Mouse (Mus musculus): ENCODE results near the gene Limd1. TPM values are rescaled to one million over a fixed set of nuclear protein-coding genes. Genes with fewer than 3 reads are reported as not detected.

Gene Limd1
- total RNA-seq, 2 experiments from 2014 or later, result 31.5 to 41.1 TPM

- Histone ChIP-seq H3K27ac (peak overlapping the region; percentile 81), H3K4me3 (peak overlapping the region; percentile 16)
- DNase-seq, result peak; percentile 57
- TF ChIP-seq CTCF (IDR thresholded peaks at IDR 0.05), result no peak
- intact Hi-C loops (cut with DNase I), result loop anchor here (5.0 kb wide), 1 partner anchor 40 kb away; no protein-coding TSS in a partner anchor
Observed at GRCm38 (mm10) chr9:123467141-123467620, 11.3 kb upstream of the Limd1 start.

- Histone ChIP-seq H3K4me3 (no peak overlapping the region), H3K27ac (peak overlapping the region; percentile 68)
- no peak for DNase-seq
- TF ChIP-seq CTCF (IDR thresholded peaks at IDR 0.05), result no peak
- intact Hi-C loops (cut with DNase I), result loop anchor here (5.0 kb wide), 1 partner anchor 39 kb away; no protein-coding TSS in a partner anchor
Observed at GRCm38 (mm10) chr9:123468406-123469085, 10.0 kb upstream of the Limd1 start.

DNA sequence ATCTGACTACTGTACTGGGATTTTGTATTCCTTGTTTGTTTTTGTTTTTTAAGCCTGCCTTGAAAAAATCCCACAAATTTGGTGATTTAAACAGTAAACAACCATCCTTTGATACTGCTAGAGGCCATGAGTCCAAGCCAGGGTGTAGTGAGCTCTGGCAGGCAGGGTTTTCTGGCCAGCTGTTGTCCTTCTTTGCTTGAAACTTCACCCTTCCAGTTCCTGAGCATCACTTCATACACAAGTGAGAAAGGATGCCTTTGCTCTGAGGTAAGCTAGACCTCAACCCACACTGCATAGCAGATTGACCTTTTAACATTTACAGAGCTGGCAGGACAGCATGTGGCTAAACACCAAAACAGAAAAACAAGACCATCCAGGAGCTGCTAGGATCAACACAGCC lies 9.4 kb upstream of the Limd1 start:
- intact Hi-C loops (cut with DNase I), result loop anchor here (5.0 kb wide), 1 partner anchor 38 kb away; no protein-coding TSS in a partner anchor
- no peak for TF ChIP-seq CTCF (IDR thresholded peaks at IDR 0.05)
- Histone ChIP-seq H3K27ac (peak overlapping the region; percentile 68), H3K4me3 (no peak overlapping the region)
- DNase-seq, result no peak

DNA sequence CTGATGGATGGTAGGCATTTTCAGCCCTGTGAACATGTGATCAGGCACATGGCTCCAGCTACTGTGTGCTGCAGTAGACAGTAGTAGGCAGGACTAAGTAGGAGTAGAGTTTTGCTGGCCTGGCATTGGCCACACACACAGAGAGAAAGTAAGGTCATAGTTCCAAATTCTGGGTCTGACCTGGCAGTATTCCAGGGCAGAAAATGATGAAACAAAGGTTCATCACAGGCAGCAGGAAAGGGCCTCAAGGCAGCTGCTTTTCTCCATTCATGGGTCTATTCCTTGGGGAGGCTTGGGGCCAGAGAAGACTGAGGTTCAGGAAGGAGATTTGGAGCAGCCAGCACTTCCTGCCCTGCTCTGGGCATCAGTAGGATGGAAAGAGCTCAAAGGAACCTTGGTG lies 5.1 kb upstream of the Limd1 start:
- H3K4me3 ChIP-seq, result no peak overlapping the region
- H3K27ac ChIP-seq, result peak overlapping the region; percentile 48; the same call in 1 of the 2 replicates
- no peak for DNase-seq
- TF ChIP-seq CTCF (IDR thresholded peaks at IDR 0.05), result no peak
- intact Hi-C loops (cut with DNase I), result no loop called here

- Histone ChIP-seq H3K27ac (peak overlapping the region; percentile 38), H3K4me3 (no peak overlapping the region)
- DNase-seq, result no peak
- intact Hi-C loops (cut with DNase I), result no loop called here
- no peak for TF ChIP-seq CTCF (IDR thresholded peaks at IDR 0.05)
Observed at GRCm38 (mm10) chr9:123475569-123475968, 2.9 kb upstream of the Limd1 start.

DNA sequence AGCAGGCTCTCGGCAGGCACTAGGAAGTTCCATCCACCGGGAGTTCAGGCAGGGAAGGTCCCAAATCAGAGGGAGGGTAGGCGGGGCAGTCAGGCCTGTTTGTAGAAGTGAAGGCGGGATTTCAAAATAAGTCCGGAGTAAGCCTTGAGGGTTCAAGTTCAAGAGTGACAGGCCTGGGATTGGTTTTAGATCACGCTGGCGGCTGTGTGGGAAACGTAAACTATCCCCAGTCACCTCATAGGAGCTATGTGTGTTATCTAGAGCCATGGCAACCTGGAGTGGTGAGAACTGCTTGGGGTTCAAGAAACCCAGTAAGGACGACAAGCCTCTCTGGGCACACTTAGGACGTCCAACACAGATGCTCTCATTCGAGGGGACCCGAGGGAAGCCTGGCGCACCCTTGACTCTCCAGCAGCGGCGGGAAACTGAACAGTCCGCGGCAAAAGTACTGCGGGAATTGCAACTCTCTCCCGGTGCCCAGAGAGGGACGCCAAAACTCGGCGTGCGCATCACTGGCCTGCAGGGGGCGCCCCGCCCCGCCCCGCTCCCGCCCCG lies 398 bp upstream of the Limd1 start:
- Histone ChIP-seq H3K4me3 (peak overlapping the region; percentile 65), H3K27ac (peak overlapping the region; percentile 87)
- DNase-seq, result peak; percentile 42
- intact Hi-C loops (cut with DNase I), result loop anchor here (2.0 kb wide), 1 partner anchor 27 kb away; no protein-coding TSS in a partner anchor
- peak; percentile 68 for TF ChIP-seq CTCF (IDR thresholded peaks at IDR 0.05)

DNA sequence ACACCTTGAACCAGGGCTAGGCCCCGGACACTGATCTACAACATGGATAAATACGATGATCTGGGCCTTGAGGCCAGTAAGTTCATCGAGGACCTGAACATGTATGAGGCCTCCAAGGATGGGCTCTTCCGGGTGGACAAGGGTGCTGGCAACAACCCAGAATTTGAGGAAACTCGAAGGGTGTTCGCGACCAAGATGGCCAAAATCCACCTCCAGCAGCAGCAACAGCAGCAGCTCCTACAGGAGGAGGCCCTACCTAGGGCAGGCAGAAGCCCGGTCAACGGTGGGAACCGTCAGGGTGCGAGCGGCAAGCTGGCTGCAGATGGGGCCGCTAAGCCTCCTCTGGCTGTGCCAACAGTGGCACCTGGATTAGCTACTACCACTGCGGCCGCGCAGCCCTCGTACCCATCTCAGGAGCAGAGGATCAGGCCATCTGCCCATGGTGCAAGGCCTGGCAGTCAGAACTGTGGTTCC lies 727 bp downstream of the Limd1 start:
- no peak for TF ChIP-seq CTCF (IDR thresholded peaks at IDR 0.05)
- intact Hi-C loops (cut with DNase I), result loop anchor here (2.0 kb wide), 1 partner anchor 26 kb away; no protein-coding TSS in a partner anchor
- DNase-seq, result peak; percentile 61
- Histone ChIP-seq H3K4me3 (peak overlapping the region; percentile 92), H3K27ac (peak overlapping the region; percentile 96)

DNA sequence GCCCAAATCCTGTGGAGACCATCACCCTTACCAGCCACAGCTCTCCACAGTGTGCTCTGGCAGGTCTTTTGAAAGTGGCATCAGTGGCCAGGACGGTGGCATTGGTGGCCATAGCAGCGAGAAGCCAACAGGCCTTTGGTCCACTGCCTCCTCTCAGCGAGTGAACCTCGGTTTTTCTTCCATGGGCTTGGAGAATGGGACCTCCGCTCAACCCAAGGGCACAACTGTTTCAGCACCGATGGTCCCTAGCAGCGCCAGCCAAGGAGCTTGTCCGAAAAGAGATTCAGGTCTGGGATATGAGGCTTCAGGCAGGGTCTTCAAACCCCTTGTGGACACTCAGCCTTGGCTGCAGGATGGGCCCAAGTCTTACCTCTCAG lies 1.4 kb downstream of the Limd1 start:
- Histone ChIP-seq H3K4me3 (peak overlapping the region; percentile 92), H3K27ac (peak overlapping the region; percentile 96)
- intact Hi-C loops (cut with DNase I), result loop anchor here (2.0 kb wide), 1 partner anchor 25 kb away; no protein-coding TSS in a partner anchor
- no peak for TF ChIP-seq CTCF (IDR thresholded peaks at IDR 0.05)
- no peak for DNase-seq

DNA sequence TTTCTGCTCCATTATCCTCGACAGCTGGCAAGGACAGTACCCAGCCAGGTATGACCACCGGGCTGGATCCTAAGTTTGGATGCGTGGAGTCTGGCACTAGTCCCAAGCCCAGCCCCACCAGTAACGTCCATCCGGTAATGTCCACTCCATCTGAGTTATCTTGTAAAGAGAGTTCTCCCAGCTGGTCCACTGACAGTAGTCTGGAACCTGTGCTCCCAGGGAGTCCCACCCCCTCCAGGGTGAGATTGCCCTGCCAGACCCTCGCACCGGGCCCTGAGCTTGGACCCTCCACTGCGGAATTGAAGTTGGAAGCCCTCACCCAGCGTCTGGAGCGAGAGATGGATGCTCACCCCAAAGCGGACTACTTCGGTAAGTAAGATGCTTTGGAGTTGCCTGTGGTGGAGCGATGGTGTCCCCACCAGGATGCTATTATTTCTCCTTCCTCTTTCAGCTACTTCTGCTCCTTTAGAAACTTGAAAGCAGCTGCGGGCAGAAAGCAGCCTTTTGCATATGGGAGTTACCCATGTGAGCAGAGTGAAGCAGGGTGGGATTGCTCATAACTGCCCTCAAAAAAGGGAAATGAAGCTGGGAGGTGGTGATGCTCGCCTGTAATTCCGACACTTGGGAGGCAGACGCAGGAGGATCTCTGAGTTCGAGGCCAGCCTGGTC lies 1.9 kb downstream of the Limd1 start:
- Histone ChIP-seq H3K4me3 (peak overlapping the region; percentile 92), H3K27ac (peak overlapping the region; percentile 96)
- peak; percentile 38 for DNase-seq
- no peak for TF ChIP-seq CTCF (IDR thresholded peaks at IDR 0.05)
- intact Hi-C loops (cut with DNase I), result no loop called here

- peak overlapping the region; percentile 96 for H3K27ac ChIP-seq
- intact Hi-C loops (cut with DNase I), result no loop called here
- H3K4me3 ChIP-seq, result peak overlapping the region; percentile 92
- no peak for DNase-seq
- TF ChIP-seq CTCF (IDR thresholded peaks at IDR 0.05), result no peak
Observed at GRCm38 (mm10) chr9:123481136-123481535, 2.6 kb downstream of the Limd1 start.

DNA sequence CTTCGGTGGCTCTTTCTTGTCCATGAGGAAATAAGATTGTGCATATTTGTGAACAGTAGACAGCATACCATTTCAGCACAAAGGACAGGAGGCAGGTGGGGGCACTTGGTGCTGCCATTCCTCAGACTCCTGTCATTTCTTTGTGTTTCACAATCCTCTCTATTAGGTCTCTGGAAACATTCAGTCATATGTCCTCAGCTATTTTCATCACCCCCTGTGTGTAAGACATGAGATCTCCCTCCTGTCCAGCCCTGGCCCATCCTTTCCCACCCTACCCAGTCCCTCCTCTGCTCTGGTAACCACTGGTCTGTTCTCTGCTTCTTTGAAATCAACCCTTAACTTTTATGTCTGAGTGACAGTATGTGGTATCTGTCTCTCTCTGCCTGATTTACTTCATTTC lies 5.1 kb downstream of the Limd1 start:
- Histone ChIP-seq H3K4me3 (peak overlapping the region; percentile 92), H3K27ac (peak overlapping the region; percentile 96)
- DNase-seq, result no peak
- intact Hi-C loops (cut with DNase I), result no loop called here
- no peak for TF ChIP-seq CTCF (IDR thresholded peaks at IDR 0.05)

DNA sequence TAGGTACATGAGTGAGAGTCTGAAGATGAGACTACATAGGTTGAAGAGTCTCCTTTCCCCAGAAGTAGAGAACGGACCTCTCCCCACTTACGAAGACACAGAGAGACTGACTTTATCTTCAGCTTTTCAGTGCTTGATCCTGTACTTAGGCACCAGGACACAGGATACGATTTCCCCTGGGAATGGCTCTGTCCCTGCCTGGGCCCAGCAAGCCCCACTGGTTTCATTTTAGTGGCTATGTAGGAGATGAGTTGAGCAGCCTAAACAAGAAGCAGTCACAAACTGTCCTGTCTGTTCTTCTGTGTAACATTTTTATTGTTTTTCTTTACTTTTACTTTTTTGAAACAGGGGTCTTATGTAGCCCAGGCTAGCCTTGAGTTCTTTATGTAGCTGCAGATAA lies 6.3 kb downstream of the Limd1 start:
- DNase-seq, result no peak
- intact Hi-C loops (cut with DNase I), result no loop called here
- peak overlapping the region; percentile 92 for H3K4me3 ChIP-seq
- no peak for TF ChIP-seq CTCF (IDR thresholded peaks at IDR 0.05)
- peak overlapping the region; percentile 96 for H3K27ac ChIP-seq

DNA sequence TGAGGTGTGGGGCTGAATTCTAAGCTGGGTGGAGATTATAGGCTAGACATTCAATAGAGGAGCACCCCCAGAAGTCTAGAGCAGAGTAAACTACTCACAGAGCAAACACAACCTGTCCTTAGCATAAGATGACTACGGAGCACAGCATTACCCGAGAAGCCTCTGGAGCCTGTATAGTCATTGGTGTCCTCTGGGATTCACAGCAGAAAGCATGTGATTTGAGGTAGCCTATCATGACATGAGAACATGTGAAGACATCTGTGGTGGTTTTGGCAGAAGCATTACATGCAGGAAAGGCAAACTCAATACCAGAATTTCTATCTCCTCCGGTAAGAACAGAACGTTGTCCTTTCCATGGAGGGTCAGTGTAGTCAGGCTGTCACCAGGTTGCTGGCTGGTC lies 7.1 kb downstream of the Limd1 start:
- Histone ChIP-seq H3K4me3 (peak overlapping the region; percentile 50), H3K27ac (peak overlapping the region; percentile 96)
- DNase-seq, result no peak
- no peak for TF ChIP-seq CTCF (IDR thresholded peaks at IDR 0.05)
- intact Hi-C loops (cut with DNase I), result no loop called here

All from gastrocnemius, adult 2 months (tissue).